Mouse (Mus musculus): ENCODE results near the gene Lrrc8c. TPM values are rescaled to one million over a fixed set of nuclear protein-coding genes. Genes with fewer than 3 reads are reported as not detected.
A peak's percentile ranks its signal among the peaks of the same experiment; 100 is the strongest.
"Not testable (repeated sequence)": the region's sequence is repeated elsewhere in the genome, so short reads cannot be mapped to it uniquely, and the experiment has no call there.

The Lrrc8c gene
- total RNA-seq, 2 experiments from 2014 or later, result 5.5 to 35.9 TPM

DNA sequence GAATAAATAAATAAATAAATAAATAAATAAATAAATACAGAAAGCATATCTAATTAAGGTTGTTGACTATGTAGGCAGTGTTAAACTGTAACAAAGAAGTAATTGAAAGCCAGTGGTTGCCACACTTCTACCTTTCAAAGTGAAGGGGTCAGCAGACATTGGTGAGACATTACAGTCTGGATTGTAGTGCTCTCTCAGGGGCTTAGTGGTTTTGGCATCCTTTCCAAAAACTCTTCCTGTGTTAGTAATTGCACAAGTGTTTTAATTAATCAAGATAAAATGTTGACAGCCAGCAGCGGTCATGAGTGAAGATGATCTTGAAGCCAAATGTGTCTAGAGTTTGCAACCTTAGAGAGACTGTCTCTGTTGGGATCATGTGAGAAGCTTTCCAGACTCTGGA is 110.8 kb downstream of the Lrrc8c start:
- ATAC-seq (replicated peaks; ENCODE audit: poor library complexity), result no peak

DNA sequence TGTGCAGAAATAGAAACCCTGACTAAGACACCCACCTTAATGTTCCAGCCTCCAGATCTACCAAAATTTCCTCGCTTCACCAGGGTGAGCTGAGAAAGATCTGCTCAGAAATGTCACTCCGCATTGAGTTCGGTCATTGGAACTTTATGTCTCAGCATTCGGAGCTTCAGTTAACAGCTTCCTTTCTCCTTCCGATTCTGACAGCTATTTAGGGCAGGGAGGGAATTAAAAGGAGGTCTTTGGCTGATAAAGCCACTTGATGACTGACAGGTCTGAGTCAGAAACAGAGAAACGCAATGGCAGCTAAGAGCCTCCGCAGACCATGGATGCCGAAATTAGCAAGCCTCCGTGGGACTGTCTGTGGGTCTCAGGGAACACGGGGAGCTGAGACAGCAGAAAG is 112.9 kb downstream of the Lrrc8c start:
- ATAC-seq (replicated peaks; ENCODE audit: poor library complexity), result no peak

- no peak for ATAC-seq (replicated peaks; ENCODE audit: poor library complexity)
Observed at GRCm38 (mm10) chr5:105635576-105635975, 116.4 kb downstream of the Lrrc8c start.

- ATAC-seq (replicated peaks; ENCODE audit: poor library complexity), result peak; percentile 68
Observed at GRCm38 (mm10) chr5:105636484-105637191, 117.5 kb downstream of the Lrrc8c start.

GRCm38 (mm10) chr5:105638266-105638665 is 119.1 kb downstream of the Lrrc8c start:
- not testable (repeated sequence) for ATAC-seq (replicated peaks; ENCODE audit: poor library complexity)

- ATAC-seq (replicated peaks; ENCODE audit: poor library complexity), result no peak
Observed at GRCm38 (mm10) chr5:105638916-105639315, 119.7 kb downstream of the Lrrc8c start.

GRCm38 (mm10) chr5:105639363-105639762 is 120.2 kb downstream of the Lrrc8c start:
- ATAC-seq (replicated peaks; ENCODE audit: poor library complexity), result no peak

GRCm38 (mm10) chr5:105642517-105642916 is 123.3 kb downstream of the Lrrc8c start:
- peak; percentile 89 for ATAC-seq (replicated peaks; ENCODE audit: poor library complexity)

DNA sequence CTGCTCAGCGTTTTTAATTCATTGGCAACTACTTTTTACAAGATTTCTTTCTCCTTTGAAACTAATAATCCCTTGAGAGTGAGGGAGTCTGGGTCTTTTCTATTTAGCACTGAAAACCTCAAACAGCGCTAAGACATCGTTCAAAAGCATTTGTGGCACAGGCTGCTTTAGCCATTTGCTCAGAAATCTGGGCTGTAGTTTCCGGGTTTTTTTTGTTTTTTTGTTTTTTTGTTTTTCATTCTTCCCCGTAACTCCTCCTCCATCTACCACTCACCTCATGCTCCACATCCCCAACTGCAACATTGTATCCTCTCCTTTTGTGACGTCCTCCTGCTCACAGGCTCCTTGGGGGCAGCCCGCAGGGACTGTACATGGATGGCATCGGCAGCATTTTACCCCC is 124.1 kb downstream of the Lrrc8c start:
- no peak for ATAC-seq (replicated peaks; ENCODE audit: poor library complexity)

- no peak for ATAC-seq (replicated peaks; ENCODE audit: poor library complexity)
Observed at GRCm38 (mm10) chr5:105644195-105644594, 125.0 kb downstream of the Lrrc8c start.

- ATAC-seq (replicated peaks; ENCODE audit: poor library complexity), result no peak
Observed at GRCm38 (mm10) chr5:105647094-105647493, 127.9 kb downstream of the Lrrc8c start.

GRCm38 (mm10) chr5:105648648-105649287 is 129.6 kb downstream of the Lrrc8c start:
- peak; percentile 79 for ATAC-seq (replicated peaks; ENCODE audit: poor library complexity)

DNA sequence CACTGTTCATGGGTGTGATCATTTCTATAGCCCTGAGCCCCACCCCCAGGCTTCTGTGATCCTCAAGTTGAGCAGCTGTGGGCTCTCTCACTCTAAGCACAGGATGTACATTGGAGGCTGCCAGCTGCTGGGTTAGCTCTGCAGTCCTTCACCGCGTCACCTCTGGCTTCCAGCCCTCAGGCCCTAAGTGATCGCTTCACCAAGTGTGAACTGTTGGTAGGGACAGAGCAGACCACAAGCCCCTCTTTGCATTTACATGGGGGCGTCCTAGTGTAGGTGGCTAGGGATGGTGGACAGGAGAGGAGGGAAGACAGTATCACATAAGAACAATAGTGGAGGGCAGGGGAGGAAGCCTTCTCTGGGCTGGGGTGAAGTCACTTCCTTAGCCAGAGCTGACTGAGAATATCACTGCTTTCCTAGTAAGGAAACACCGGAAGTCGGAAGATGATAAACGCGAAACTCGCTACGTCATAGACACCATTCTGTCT is 130.4 kb downstream of the Lrrc8c start:
- ATAC-seq (replicated peaks; ENCODE audit: poor library complexity), result peak; percentile 12; the same call in 1 of the 2 replicates

DNA sequence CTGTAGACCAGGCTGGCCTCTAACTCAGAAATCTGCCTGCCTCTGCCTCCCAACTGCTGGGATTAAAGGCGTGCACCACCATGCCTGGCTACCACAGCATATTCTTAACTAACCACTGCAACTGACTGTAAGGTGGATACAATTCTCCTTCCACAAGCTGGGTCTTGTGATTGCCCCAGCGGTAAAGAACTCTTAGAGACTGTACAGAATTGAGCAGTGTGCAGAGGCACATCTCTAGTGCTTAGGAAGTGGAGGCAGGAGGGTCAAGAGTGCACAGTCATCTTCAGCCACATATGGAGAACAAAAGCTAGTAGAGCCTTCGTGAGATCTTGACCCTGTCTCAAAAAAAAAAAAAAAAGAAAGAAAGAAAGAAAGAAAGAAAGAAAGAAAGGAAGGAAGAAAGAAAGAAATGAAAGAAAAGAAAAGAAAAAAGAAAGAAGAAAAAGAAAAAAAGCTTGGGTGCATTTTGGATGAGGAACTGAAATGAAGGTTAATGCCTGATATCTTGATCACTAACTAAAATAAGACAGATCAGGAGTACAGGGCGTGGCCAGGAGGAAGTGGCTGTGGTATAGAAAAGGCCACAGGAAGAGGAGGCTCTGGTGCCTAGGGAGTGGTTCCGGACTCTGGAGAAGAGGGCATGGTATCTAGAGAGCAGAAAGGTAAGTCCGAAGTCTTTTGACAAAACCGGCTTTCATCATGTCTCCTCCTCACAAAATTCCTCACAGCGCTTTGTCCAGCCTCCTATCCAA is 131.7 kb downstream of the Lrrc8c start:
- peak; percentile 53 for ATAC-seq (replicated peaks; ENCODE audit: poor library complexity)

DNA sequence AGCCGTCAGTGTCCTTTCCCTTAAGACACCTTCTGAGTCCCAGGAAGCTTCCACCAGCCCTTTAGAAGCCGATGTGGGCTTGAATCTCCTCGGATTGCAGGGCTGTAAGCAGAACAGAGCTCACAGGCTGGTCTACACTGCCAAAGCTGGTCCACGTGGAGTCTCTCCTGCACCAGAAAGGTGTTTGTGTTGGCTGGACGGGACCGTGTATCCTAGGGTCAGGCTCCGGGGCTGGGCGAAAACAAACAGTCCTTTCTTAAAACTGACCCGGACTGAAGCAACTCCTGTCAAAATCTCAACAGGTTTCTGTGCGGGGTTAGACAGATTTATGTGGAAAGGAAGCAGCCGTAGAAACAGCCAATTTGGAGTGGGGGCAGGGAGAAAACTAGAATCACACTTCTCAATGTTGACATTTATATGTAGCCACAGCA is 132.4 kb downstream of the Lrrc8c start:
- no peak for ATAC-seq (replicated peaks; ENCODE audit: poor library complexity)

DNA sequence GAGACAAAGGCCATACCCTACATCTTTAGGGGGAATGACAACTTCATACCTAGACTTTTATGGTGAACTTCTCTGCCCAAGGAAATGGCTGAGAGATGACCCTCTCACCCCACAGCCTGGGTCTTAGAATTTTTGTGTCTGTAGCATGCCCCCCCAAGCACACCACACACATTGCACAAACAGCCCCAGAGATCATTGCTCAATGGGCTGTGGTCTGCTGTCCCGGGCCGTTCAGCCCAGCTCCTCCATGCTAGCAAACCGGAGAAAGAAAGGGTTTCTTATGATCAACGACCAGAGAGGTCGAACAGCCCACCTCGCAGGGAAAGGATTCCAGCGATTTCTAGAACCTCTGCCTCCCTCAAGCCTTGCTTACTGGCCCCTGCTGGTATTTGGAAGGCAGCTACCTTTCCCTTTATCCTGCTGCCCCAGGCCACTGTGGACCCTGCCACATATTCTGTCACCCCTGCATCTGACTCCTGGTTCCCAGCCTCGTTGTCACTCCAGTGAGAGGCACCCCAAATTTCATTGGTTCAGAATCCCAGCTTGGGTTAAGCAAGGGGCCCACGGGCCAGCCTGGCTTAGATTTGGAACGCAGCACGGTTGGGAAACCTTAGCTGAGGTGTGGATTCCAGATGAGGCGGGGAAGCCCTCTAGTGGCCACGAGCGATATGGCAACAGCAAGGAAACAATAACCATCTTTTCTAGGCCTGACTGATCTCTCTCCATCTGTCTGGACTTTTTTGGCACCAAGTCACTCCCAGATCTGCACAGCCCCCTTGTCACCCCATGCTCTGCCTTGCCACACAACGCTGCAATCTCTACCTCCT is 135.3 kb downstream of the Lrrc8c start:
- peak; percentile 77 for ATAC-seq (replicated peaks; ENCODE audit: poor library complexity)

DNA sequence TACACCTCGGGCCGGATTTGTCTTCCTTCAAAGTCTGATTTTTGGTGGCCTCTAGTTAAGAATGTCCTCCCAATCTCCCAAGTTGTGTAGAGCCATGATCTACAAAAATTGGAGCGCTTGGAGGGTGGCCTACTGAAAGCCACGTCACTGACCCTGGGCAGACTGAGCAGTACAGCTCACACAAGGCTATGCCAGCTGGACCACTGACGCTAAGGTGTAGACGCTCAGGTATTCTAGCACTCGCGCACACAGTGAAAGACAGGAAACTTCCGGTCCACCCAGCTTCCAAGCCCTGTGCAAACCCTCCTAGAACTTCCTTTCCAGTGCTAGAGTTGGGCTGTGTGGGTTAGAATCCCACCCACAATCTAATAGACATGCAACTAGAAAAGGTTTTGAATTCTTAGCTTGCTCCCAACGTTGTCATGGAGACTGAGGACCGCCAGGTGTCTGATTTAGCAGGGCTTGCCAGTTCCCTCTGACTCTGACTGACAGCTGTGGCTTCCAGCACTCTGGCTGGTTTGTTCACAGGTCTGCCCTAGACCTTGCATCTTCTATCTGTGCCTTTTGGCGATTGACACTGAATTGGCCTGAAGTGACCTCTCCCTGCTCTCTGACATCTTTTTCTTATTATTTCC is 136.0 kb downstream of the Lrrc8c start:
- no peak for ATAC-seq (replicated peaks; ENCODE audit: poor library complexity)

GRCm38 (mm10) chr5:105661894-105662293 is 142.7 kb downstream of the Lrrc8c start:
- ATAC-seq (replicated peaks; ENCODE audit: poor library complexity), result peak; percentile 96
